24 mouse cellular contexts compared by ENCODE assay signal in genomic region chr5:66491907-66492562, GRCm38 (mm10).
DNase-seq lines count a peak whose midpoint lies in the region; ATAC-seq and TF ChIP-seq lines count a peak whose summit lies in the region.
"Had no signal": no experiment of that assay in that cellular context is flagged by ENCODE, and none has a peak within 500 bp of the region (broad histone marks: within the 10 kb centered on the region; RNA-seq: fewer than 3 reads in every experiment).

No protein-coding gene starts in this region.

- H3K4me1 ChIP-seq in midbrain, embryonic 10.5 days = peaks cover 45% of the 10 kb centered on the region
- no peaks in the 10 kb centered on the region for H3K4me1 ChIP-seq in midbrain, postnatal 0 days (ENCODE audit: insufficient read depth, low read length)
- H3K4me1 ChIP-seq in forebrain, postnatal 0 days (ENCODE audit: insufficient read depth) = no peaks in the 10 kb centered on the region; the same call in 1 of the 2 replicates
- peaks cover 9% of the 10 kb centered on the region; the same call in 1 of the 2 replicates for H3K4me1 ChIP-seq in intestine, embryonic 15.5 days (replicated peaks)
- peaks cover 19% of the 10 kb centered on the region for H3K4me1 ChIP-seq in midbrain, embryonic 15.5 days

- H3K36me3 ChIP-seq in midbrain, embryonic 10.5 days = no peaks in the 10 kb centered on the region
- H3K36me3 ChIP-seq in midbrain, postnatal 0 days (ENCODE audit: insufficient read depth, low read length) = no peaks in the 10 kb centered on the region
- no peaks in the 10 kb centered on the region for H3K36me3 ChIP-seq in forebrain, postnatal 0 days (ENCODE audit: insufficient read depth)
- no peaks in the 10 kb centered on the region for H3K36me3 ChIP-seq in intestine, embryonic 15.5 days
- no peaks in the 10 kb centered on the region for H3K36me3 ChIP-seq in midbrain, embryonic 15.5 days (replicated peaks)
- H3K36me3 ChIP-seq: embryonic facial prominence, embryonic 10.5 days; G1E; heart, embryonic 15.5 days; limb, embryonic 15.5 days; liver, embryonic 15.5 days had no signal

- ATAC-seq in midbrain, postnatal 0 days (ENCODE audit: low FRiP score) = no peak
- ATAC-seq in forebrain, postnatal 0 days = peak; percentile 21
- ATAC-seq in intestine, embryonic 15.5 days = peak; percentile 52
- peak; percentile 53; the same call in 1 of the 2 replicates for ATAC-seq in midbrain, embryonic 15.5 days (replicated peaks)
- ATAC-seq: activated CD4-positive, CD25-positive, alpha-beta regulatory T cell, adult 4 months had no signal

- no peak for TF ChIP-seq CTCF in midbrain, postnatal 0 days (IDR thresholded peaks at IDR 0.05)
- TF ChIP-seq CTCF in forebrain, postnatal 0 days (IDR thresholded peaks at IDR 0.05; ENCODE audit: low read depth) = 0 out of 2 replicates have a peak, but pooled peaks have one; percentile 5

- WGBS in midbrain, embryonic 10.5 days = 85% methylated on average over 14 of the region's 14 CpGs
- 45% methylated on average over 14 of the region's 14 CpGs for WGBS in midbrain, postnatal 0 days
- 57% methylated on average over 14 of the region's 14 CpGs for WGBS in forebrain, postnatal 0 days
- 79% methylated on average over 14 of the region's 14 CpGs for whole genome bisulfite sequencing in intestine, embryonic 15.5 days
- WGBS in midbrain, embryonic 15.5 days = 41% methylated on average over 14 of the region's 14 CpGs

- no peak overlapping the region for H3K9ac ChIP-seq in midbrain, postnatal 0 days (replicated peaks; ENCODE audit: low read length, poor library complexity, severe bottlenecking)
- no peak overlapping the region for H3K9ac ChIP-seq in forebrain, postnatal 0 days
- no peak overlapping the region for H3K9ac ChIP-seq in intestine, embryonic 15.5 days
- H3K9ac ChIP-seq in midbrain, embryonic 15.5 days = no peak overlapping the region
- H3K9ac ChIP-seq: heart, embryonic 15.5 days; limb, embryonic 15.5 days; liver, embryonic 15.5 days had no signal

- H3K9me3 ChIP-seq in midbrain, embryonic 10.5 days (replicated peaks) = no peaks in the 10 kb centered on the region
- no peaks in the 10 kb centered on the region for H3K9me3 ChIP-seq in midbrain, postnatal 0 days (ENCODE audit: low read length)
- H3K9me3 ChIP-seq in forebrain, postnatal 0 days (ENCODE audit: low read length) = no peaks in the 10 kb centered on the region
- no peaks in the 10 kb centered on the region for H3K9me3 ChIP-seq in intestine, embryonic 15.5 days
- H3K9me3 ChIP-seq in midbrain, embryonic 15.5 days = no peaks in the 10 kb centered on the region
- H3K9me3 ChIP-seq: embryonic facial prominence, embryonic 10.5 days; heart, embryonic 15.5 days; limb, embryonic 15.5 days; liver, embryonic 15.5 days had no signal

- H3K4me2 ChIP-seq in midbrain, postnatal 0 days (ENCODE audit: low read depth, low read length, poor library complexity, severe bottlenecking) = no peak overlapping the region
- H3K4me2 ChIP-seq in forebrain, postnatal 0 days (ENCODE audit: low read depth) = no peak overlapping the region
- H3K4me2 ChIP-seq in intestine, embryonic 15.5 days (replicated peaks) = no peak overlapping the region
- no peak overlapping the region for H3K4me2 ChIP-seq in midbrain, embryonic 15.5 days
- H3K4me2 ChIP-seq: heart, embryonic 15.5 days; limb, embryonic 15.5 days; liver, embryonic 15.5 days had no signal

- H3K4me3 ChIP-seq in midbrain, embryonic 10.5 days = no peak overlapping the region
- no peak overlapping the region for H3K4me3 ChIP-seq in midbrain, postnatal 0 days (ENCODE audit: low read depth, low read length)
- no peak overlapping the region for H3K4me3 ChIP-seq in forebrain, postnatal 0 days (ENCODE audit: low read depth, low read length)
- no peak overlapping the region for H3K4me3 ChIP-seq in intestine, embryonic 15.5 days (replicated peaks)
- H3K4me3 ChIP-seq in midbrain, embryonic 15.5 days = no peak overlapping the region
- H3K4me3 ChIP-seq: embryonic facial prominence, embryonic 10.5 days; heart, embryonic 15.5 days; layer of hippocampus, adult 2 months; limb, embryonic 15.5 days; liver, embryonic 15.5 days had no signal

- H3K27ac ChIP-seq in midbrain, embryonic 10.5 days (replicated peaks) = 0 out of 2 replicates have a peak overlapping the region, but pooled peaks have one; percentile 46
- H3K27ac ChIP-seq in midbrain, postnatal 0 days (ENCODE audit: low read depth, low read length) = no peak overlapping the region
- no peak overlapping the region; the same call in 1 of the 2 replicates for H3K27ac ChIP-seq in forebrain, postnatal 0 days (ENCODE audit: low read depth, low read length)
- H3K27ac ChIP-seq in intestine, embryonic 15.5 days = no peak overlapping the region
- peak overlapping the region; percentile 68 for H3K27ac ChIP-seq in midbrain, embryonic 15.5 days
- H3K27ac ChIP-seq: heart, embryonic 15.5 days; layer of hippocampus, adult 2 months; limb, embryonic 15.5 days; liver, embryonic 15.5 days; stomach, postnatal 0 days had no signal

- H3K27me3 ChIP-seq in midbrain, embryonic 10.5 days (ENCODE audit: low read depth, poor library complexity, severe bottlenecking) = no peaks in the 10 kb centered on the region
- no peaks in the 10 kb centered on the region for H3K27me3 ChIP-seq in midbrain, postnatal 0 days (ENCODE audit: insufficient read depth, low read length)
- H3K27me3 ChIP-seq in forebrain, postnatal 0 days (ENCODE audit: insufficient read depth, low read length) = no peaks in the 10 kb centered on the region
- no peaks in the 10 kb centered on the region for H3K27me3 ChIP-seq in intestine, embryonic 15.5 days (replicated peaks)
- no peaks in the 10 kb centered on the region for H3K27me3 ChIP-seq in midbrain, embryonic 15.5 days (replicated peaks)
- H3K27me3 ChIP-seq: heart, embryonic 15.5 days; limb, embryonic 15.5 days; liver, embryonic 15.5 days had no signal

- no peak for DNase-seq in midbrain, embryonic 10.5 days (ENCODE audit: low spot score)
- DNase-seq in midbrain, postnatal 0 days (ENCODE audit: low spot score) = no peak
- DNase-seq in forebrain, postnatal 0 days = no peak
- no peak for DNase-seq in thymus, postnatal 36 days
- DNase-seq in retina, embryonic 14.5 days (ENCODE audit: low spot score) = no peak
- no peak for DNase-seq in adrenal gland, postnatal 10 days
- DNase-seq: adrenal gland, postnatal 36 days; cerebellum, adult 2 months; gastrocnemius, postnatal 10 days; heart, postnatal 4 days; kidney, adult 2 months; kidney, postnatal 14 days; lung, postnatal 14 days; right cerebral cortex, adult 18-20 months had no signal

Comparison
In these comparisons a context has a peak if more than half of its experiments do, and no peak if none do; other contexts are left out.
1. H3K27ac ChIP-seq: peak in midbrain, embryonic 10.5 days (single experiment) and midbrain, embryonic 15.5 days (single experiment); none in midbrain, postnatal 0 days (single experiment), forebrain, postnatal 0 days (single experiment) and intestine, embryonic 15.5 days (single experiment).